Mouse (Mus musculus) midbrain, postnatal 0 days (tissue): ENCODE results near the gene Urb2. TPM values are rescaled to one million over a fixed set of nuclear protein-coding genes. Genes with fewer than 3 reads are reported as not detected.
A peak's percentile ranks its signal among the peaks of the same experiment; 100 is the strongest.

ENCODE experiments used
- ATAC-seq: fragments of 200-750 bp; cut with Nextera tagmentation; 2 replicates; pipeline ENCODE4 v1.8.0; 2017; ENCODE audit warnings: moderate number of reproducible peaks, mild to moderate bottlenecking, moderate TSS enrichment, moderate library complexity; ENCODE audit not compliant: low FRiP score
- DNase-seq: peaks from one replicate; pipeline ENCODE4 v3.0.0-alpha.2; 2015; ENCODE audit warnings: low spot score
- H3K27ac ChIP-seq: fragments of 300-500 bp; sonication (generic); 2 replicates; pipeline ENCODE4 v1.5.1; 2014; ENCODE audit warnings: low read depth, mild to moderate bottlenecking, low read length, mixed read lengths
- H3K27me3 ChIP-seq: fragments of 300-500 bp; sonication (generic); 2 replicates; pipeline ENCODE4 v1.6.1; 2014; ENCODE audit warnings: low read length, control low read depth, mixed read lengths; ENCODE audit not compliant: insufficient read depth
- H3K36me3 ChIP-seq: fragments of 300-500 bp; sonication (generic); 2 replicates; pipeline ENCODE4 v1.6.1; 2014; ENCODE audit warnings: low read length, control low read depth, mixed read lengths; ENCODE audit not compliant: insufficient read depth
- H3K4me1 ChIP-seq: fragments of 300-500 bp; sonication (generic); 2 replicates; pipeline ENCODE4 v1.6.1; 2014; ENCODE audit warnings: mild to moderate bottlenecking, control low read depth, antibody characterized with exemption, low read length, mixed read lengths; ENCODE audit not compliant: insufficient read depth
- H3K4me2 ChIP-seq: fragments of 300-500 bp; sonication (generic); 2 replicates; pipeline ENCODE4 v1.6.1; 2014; ENCODE audit warnings: low read depth, mild to moderate bottlenecking, low read length, mixed read lengths; ENCODE audit not compliant: poor library complexity, severe bottlenecking
- H3K4me3 ChIP-seq: fragments of 300-500 bp; sonication (generic); 2 replicates; pipeline ENCODE4 v1.5.1; 2014; ENCODE audit warnings: low read depth, mild to moderate bottlenecking, low read length, moderate library complexity
- H3K9ac ChIP-seq: fragments of 300-500 bp; sonication (generic); replicated peaks from 2 replicates; pipeline ENCODE4 v1.6.1; 2014; ENCODE audit warnings: mild to moderate bottlenecking, low read length, moderate library complexity, mixed read lengths; ENCODE audit not compliant: poor library complexity, severe bottlenecking
- H3K9me3 ChIP-seq: fragments of 300-500 bp; sonication (generic); 2 replicates; pipeline ENCODE4 v1.6.1; 2016; ENCODE audit warnings: low read length, control low read depth
- CTCF ChIP-seq: IDR thresholded peaks from 2 replicates; pipeline ENCODE4 v1.5.1; 2016; ENCODE audit warnings: antibody characterized with exemption, mild to moderate bottlenecking
- WGBS: fragments of 180-500 bp; shearing (Covaris S2); extraction: QIAGEN DNeasy Blood & Tissue Kit; methylation state at CpG from one replicate; pipeline ENCODE4 v1.1.7; 2014; 5-methylcytosine and 5-hydroxymethylcytosine counted together
- polyA plus RNA-seq: library from polyadenylated mRNA; unstranded; fragments of >200 nt; fragmentation: Nextera tagmentation; extraction: Ambion mirVana; gene quantifications from 2 replicates; pipeline ENCODE4 v1.2.1, GENCODE M21; 2015
- total RNA-seq: library from RNA; depleted of rRNA; stranded (reverse); fragments of >200 nt; gene quantifications from 2 replicates; pipeline ENCODE4 v1.2.3, GENCODE M21; 2014

The Urb2 gene
- total and polyA plus RNA-seq, 2 experiments from 2014 or later = 1.5 to 13.2 TPM

DNA sequence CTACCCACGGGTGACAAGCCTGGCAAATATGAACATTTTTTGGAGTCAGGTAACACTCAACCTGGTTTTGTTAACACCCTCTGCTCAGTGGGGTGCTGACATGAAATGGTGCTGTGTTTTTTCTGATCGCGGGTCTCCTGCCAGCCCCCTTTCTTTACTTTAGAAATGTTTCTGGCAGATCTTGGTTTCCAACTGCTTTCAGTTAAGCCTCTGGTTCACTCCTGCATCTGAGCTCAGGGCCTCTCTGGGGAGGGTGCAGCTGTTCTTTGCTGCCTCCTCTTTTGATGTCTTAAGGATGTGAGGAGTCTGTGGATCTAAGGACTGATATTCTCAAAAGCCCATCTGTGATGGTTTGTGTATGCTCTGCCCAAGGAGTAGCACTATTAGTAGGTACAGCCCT, 55.1 kb downstream of the Urb2 start:
- Histone ChIP-seq H3K4me2 (no peak overlapping the region), H3K4me1 (no peaks in the 10 kb centered on the region), H3K36me3 (no peaks in the 10 kb centered on the region), H3K27ac (no peak overlapping the region), H3K9me3 (no peaks in the 10 kb centered on the region), H3K27me3 (no peaks in the 10 kb centered on the region), H3K4me3 (no peak overlapping the region), H3K9ac (no peak overlapping the region)
- 35% methylated on average over 3 of the region's 3 CpGs for WGBS
- no peak for TF ChIP-seq CTCF
- ATAC-seq (no peak), DNase-seq (no peak)

GRCm38 (mm10) chr8:124077377-124077776, 56.1 kb downstream of the Urb2 start:
- H3K9me3 ChIP-seq = no peaks in the 10 kb centered on the region
- 91% methylated on average over 8 of the region's 8 CpGs for WGBS
- H3K4me2 ChIP-seq = no peak overlapping the region
- no peak for ATAC-seq
- H3K36me3 ChIP-seq = no peaks in the 10 kb centered on the region
- no peak overlapping the region for H3K27ac ChIP-seq
- no peak for TF ChIP-seq CTCF
- no peak for DNase-seq
- H3K4me1 ChIP-seq = no peaks in the 10 kb centered on the region
- no peak overlapping the region for H3K4me3 ChIP-seq
- H3K27me3 ChIP-seq = no peaks in the 10 kb centered on the region
- H3K9ac ChIP-seq = no peak overlapping the region

DNA sequence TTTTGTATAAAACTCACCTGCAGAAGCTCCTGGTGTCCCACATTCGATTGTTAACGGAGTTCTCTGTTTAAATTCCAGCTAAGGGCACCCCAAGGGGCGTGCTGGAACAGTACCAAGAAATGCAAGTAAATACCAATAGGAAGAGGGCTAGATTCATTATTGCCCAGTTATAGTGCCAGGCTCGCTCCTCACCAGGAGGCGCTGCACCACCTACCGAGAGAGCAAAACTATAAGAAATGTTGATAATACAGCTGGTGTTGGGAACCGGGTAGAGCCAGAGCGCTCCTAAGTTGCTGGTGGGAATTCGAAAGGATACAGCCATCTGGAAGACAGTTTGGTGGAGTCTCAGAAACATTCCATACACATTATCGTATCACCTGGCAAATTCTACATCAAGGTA, 56.7 kb downstream of the Urb2 start:
- DNase-seq (no peak), ATAC-seq (no peak)
- Histone ChIP-seq H3K27ac (no peak overlapping the region), H3K4me3 (no peak overlapping the region), H3K4me2 (no peak overlapping the region), H3K27me3 (no peaks in the 10 kb centered on the region), H3K36me3 (no peaks in the 10 kb centered on the region), H3K9ac (no peak overlapping the region), H3K4me1 (no peaks in the 10 kb centered on the region), H3K9me3 (no peaks in the 10 kb centered on the region)
- peak; percentile 33; the same call in 1 of the 2 replicates for TF ChIP-seq CTCF
- 82% methylated on average over 10 of the region's 10 CpGs for WGBS

- Histone ChIP-seq H3K4me2 (no peak overlapping the region), H3K4me1 (no peaks in the 10 kb centered on the region), H3K9me3 (no peaks in the 10 kb centered on the region), H3K27me3 (no peaks in the 10 kb centered on the region), H3K27ac (no peak overlapping the region), H3K36me3 (no peaks in the 10 kb centered on the region), H3K9ac (no peak overlapping the region), H3K4me3 (no peak overlapping the region)
- ATAC-seq (no peak), DNase-seq (no peak)
- no peak for TF ChIP-seq CTCF
- WGBS = 47% methylated on average over 7 of the region's 7 CpGs
These were observed 57.7 kb downstream of the Urb2 start for GRCm38 (mm10) chr8:124078969-124079368.

- no peaks in the 10 kb centered on the region for H3K36me3 ChIP-seq
- no peak overlapping the region for H3K4me2 ChIP-seq
- no peaks in the 10 kb centered on the region for H3K4me1 ChIP-seq
- no peak overlapping the region for H3K4me3 ChIP-seq
- ATAC-seq = no peak
- DNase-seq = no peak
- H3K27me3 ChIP-seq = no peaks in the 10 kb centered on the region
- no peaks in the 10 kb centered on the region for H3K9me3 ChIP-seq
- H3K27ac ChIP-seq = no peak overlapping the region
- no peak for TF ChIP-seq CTCF
- H3K9ac ChIP-seq = no peak overlapping the region
- 81% methylated on average over 21 of the region's 21 CpGs for WGBS
These were observed 59.4 kb downstream of the Urb2 start for GRCm38 (mm10) chr8:124080467-124081326.

- Histone ChIP-seq H3K9ac (no peak overlapping the region), H3K9me3 (no peaks in the 10 kb centered on the region), H3K4me1 (no peaks in the 10 kb centered on the region), H3K27me3 (no peaks in the 10 kb centered on the region), H3K27ac (no peak overlapping the region), H3K4me3 (no peak overlapping the region), H3K36me3 (no peaks in the 10 kb centered on the region), H3K4me2 (no peak overlapping the region)
- WGBS = 89% methylated on average over 8 of the region's 8 CpGs
- ATAC-seq (no peak), DNase-seq (no peak)
- no peak for TF ChIP-seq CTCF
These were observed 61.3 kb downstream of the Urb2 start for GRCm38 (mm10) chr8:124082616-124083015.
